Mouse (Mus musculus) NIH3T3 (cell line): ENCODE data around the gene Vmn1r79.
"Not testable (repeated sequence)": the region's sequence is repeated elsewhere in the genome, so short reads cannot be mapped to it uniquely, and the experiment has no call there.

Experiments
- DNase-seq: peaks from one replicate; pipeline ENCODE4 v3.0.0-alpha.2; 2012; ENCODE audit warnings: low read depth

Gene Vmn1r79

GRCm38 (mm10) chr7:12170979-12171378, at the start of gene Vmn1r79:
Gene Vmn1r79 (plus strand): TSS chr7:12171279.
- DNase-seq, result not testable (repeated sequence)

DNA sequence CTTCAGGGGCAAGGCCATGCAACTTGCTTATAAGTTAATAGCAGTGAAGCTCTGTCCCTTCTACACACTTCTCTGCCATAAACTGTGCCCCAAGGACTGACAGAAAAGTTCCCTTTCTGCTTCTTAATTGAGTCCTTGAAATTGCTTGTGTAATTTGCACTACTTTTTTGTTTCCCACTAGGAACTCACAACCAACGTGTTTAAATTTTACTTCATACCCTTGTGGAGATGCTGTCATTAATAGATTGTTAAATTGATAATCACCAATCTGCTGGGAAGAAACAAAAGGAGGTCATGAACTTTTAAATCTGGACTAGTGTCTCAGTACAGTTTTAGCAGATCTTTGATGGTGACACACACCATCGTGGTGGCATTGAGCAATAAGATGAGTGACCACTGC, 21.1 kb upstream of the Vmn1r79 start, which contains the start of gene Vmn1r78:
Gene Vmn1r78, plus strand, starts transcription at position 301 of the 400 bp plus-strand sequence.
- no peak for DNase-seq

GRCm38 (mm10) chr7:12156463-12156862, 14.6 kb upstream of the Vmn1r79 start:
- DNase-seq, result not testable (repeated sequence)

DNA sequence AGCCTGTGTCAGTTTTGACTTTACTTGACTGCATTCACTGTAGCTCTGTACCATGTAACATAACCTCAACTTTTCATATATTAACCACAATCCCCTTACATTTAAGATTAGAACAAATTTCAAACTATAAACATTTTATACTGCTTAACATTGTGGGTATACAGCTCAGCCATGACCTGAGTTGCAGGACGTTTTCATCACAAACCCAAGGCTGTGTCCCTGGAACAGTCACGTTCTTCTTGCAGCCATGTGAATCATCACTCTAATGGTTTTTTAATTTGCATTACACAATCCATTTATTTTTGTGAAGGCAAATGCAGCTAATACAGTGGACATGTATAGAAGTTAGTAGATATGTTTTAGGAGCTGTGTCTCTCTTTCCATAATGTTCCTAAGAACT, 1.8 kb downstream of the Vmn1r79 start:
- not testable (repeated sequence) for DNase-seq

GRCm38 (mm10) chr7:12188986-12189385, 17.9 kb downstream of the Vmn1r79 start, which contains the start of gene Vmn1r80:
Gene Vmn1r80 (plus strand): TSS chr7:12189286.
- no peak for DNase-seq

GRCm38 (mm10) chr7:12204141-12204540, 33.1 kb downstream of the Vmn1r79 start:
- DNase-seq, result no peak
